Mouse (Mus musculus) naive thymus-derived CD4-positive, alpha-beta T cell, adult 2 months (primary cell): Measurements from ENCODE around the gene H2-M10.3.
A peak's percentile ranks its signal among the peaks of the same experiment; 100 is the strongest.
"Not testable (repeated sequence)": the region's sequence is repeated elsewhere in the genome, so short reads cannot be mapped to it uniquely, and the experiment has no call there.

Experiments used
- DNase-seq: peaks from one replicate; pipeline ENCODE4 v3.0.0-alpha.2; 2011; ENCODE audit warnings: low read depth

H2-M10.3 gene

GRCm38 (mm10) chr17:36368317-36368716, at the start of gene H2-M10.3:
H2-M10.3 (minus strand) TSS chr17:36368417.
- DNase-seq, result not testable (repeated sequence)

- no peak for DNase-seq
Observed at GRCm38 (mm10) chr17:36417416-36417815, 49.2 kb upstream of the H2-M10.3 start.

DNA sequence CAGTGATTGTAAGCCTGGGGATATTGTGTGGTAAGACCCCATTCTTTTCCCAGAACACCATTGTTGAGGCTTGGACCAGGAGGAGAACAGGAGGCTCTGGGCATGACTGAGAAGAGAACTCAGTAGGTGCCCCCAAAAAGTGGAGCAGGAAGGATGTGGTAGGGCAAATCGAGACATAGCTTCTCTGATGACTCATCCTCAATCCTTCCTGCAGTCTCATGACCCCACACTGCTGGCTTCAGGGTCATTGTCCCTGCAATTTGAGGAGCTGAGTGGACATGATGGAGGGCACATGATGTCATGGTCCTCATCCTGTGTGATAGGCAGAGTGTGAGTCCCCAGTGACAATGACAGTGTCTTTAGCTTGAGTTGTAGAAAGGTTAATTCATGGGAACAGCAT, 47.2 kb upstream of the H2-M10.3 start:
- DNase-seq, result no peak

DNA sequence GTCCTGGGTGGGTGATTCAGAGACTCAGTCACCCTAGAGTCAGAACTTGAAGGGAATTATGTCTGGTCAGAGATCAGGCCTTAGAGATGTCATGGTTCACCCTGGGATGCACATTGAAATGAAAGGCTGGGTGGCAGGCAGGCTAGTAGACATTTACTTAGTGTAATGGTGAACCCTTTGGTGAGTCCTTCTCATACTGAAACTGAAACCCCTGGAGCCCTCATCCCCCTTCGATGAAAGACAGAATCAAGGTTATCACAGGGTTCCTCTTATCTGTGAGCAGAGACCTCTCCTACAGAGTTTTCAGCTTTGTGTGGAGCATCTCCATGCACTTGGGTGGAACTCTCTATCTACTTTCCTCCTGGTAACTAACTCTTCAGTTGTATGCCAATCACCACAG, 46.1 kb upstream of the H2-M10.3 start:
- DNase-seq, result no peak

GRCm38 (mm10) chr17:36389907-36390306, 21.7 kb upstream of the H2-M10.3 start:
- no peak for DNase-seq

GRCm38 (mm10) chr17:36362404-36362803, 5.8 kb downstream of the H2-M10.3 start:
- DNase-seq, result not testable (repeated sequence)

- peak; percentile 42 for DNase-seq
Observed at GRCm38 (mm10) chr17:36357512-36357911, 10.7 kb downstream of the H2-M10.3 start.

DNA sequence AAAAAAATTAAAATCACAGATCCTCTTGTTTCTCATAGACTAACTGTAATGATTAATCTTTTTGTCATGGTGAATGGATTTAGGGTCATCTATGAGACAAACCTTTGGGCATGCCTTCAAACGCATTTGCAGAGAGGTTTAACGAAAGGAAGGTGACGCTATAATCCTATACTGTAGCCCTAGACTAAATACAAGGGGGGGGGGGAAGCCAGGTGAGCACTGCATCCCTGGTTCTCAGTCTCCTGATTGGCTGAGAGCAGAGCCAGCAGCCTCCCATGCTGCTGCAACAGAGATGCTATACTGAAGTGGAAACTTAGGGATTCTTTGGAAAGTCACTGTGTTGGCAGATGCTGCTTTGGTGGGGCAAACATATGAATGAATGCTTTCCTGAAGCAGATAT, 12.5 kb downstream of the H2-M10.3 start:
- DNase-seq, result no peak

- DNase-seq, result peak; percentile 37
Observed at GRCm38 (mm10) chr17:36355343-36355742, 12.9 kb downstream of the H2-M10.3 start.

DNA sequence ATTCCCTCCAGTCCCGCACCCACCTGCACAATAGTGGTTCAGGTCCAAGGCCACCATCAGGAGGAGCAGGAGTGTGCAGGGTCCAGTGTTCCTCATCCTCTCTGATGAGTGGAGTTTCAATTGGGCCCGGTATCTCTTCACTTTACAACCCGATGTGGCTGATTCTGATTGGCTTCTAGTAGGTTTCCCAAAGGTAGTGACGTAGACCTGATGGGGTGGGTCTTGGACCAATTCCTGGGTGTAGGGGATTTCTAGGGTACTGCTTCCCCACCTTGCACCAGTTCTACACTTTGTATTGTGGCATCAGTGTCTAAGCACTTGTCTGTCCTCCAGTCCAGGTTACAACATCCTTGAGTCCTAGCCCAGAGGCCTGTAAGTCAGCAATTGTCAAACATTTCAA, 42.2 kb downstream of the H2-M10.3 start, which contains the start of gene H2-M10.1:
Gene H2-M10.1, minus strand, starts transcription at position 101 of the 400 bp plus-strand sequence.
- DNase-seq, result no peak

DNA sequence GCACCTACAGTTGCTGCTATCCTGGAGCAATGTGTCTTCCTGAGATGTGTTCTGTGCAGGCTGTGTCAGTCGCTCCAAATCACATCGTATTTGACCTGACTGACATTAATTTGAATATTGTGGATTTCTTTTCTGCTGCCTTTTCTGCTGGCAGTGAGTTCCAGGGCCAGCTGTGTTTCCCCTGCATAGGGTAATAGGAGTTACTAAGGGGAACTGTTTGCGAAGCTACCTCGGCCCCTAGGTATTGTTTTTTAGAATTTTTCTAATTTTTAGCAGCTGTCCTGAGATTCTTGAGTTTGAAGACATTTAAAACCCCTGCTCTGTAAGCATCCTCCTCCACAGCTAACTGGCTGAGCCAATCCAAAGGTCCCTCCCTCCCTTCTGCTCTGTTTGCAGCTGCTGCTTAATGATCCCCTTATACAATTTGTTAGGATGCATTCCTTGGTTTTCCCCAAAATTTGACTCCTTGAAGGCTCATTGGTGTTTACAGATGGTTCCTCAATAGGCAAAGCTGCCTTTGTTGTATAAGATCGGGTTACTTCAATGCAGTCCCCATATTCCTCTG, 52.4 kb downstream of the H2-M10.3 start:
- DNase-seq, result no peak

DNA sequence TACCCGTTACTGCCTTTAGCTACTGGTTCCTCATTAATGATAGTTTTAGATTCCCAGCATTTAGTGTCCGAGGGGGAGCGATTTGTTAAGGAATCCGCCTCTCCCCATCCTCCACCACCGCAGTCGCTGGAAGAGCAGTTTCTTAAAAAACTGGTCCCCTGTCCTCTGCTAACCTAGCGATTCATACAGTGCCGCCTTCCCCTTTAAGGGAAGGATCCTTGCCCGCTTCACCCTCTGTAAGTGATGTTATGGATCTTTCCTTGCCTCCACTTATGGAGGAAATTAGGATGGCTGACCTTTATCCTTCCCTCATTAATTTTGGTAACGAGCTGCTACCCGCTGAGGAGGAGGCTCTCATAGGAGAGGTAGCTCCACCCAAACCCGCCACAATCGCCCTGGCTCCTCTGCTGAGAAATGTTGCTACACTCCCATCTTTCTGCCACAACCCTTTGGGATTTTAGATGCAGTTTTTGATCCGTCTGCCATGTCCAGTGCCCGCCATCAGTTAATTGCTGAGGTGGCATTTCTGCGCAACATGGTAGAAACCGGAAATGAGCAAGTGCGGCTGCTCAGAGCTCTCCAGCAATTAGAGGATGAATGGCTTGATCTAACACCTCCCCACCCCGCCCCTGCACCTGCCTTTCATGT, 53.1 kb downstream of the H2-M10.3 start:
- peak; percentile 81 for DNase-seq
